Mouse (Mus musculus) liver, postnatal 0 days (tissue): Measurements from ENCODE around the gene Eya2. TPM values are rescaled to one million over a fixed set of nuclear protein-coding genes. Genes with fewer than 3 reads are reported as not detected.

Experiments used
- ATAC-seq: fragments of 200-750 bp; cut with Nextera tagmentation; 2 replicates; pipeline ENCODE4 v1.8.0; 2017; ENCODE audit warnings: mild to moderate bottlenecking, moderate library complexity
- DNase-seq: peaks from one replicate; pipeline ENCODE4 v3.0.0-alpha.2; 2016
- H3K27ac ChIP-seq: fragments of 300-500 bp; sonication (generic); 2 replicates; pipeline ENCODE4 v1.5.1; 2014; ENCODE audit warnings: antibody characterized with exemption, moderate library complexity, mild to moderate bottlenecking, low read depth
- H3K27me3 ChIP-seq: fragments of 300-500 bp; sonication (generic); 2 replicates; pipeline ENCODE4 v1.6.1; 2014; ENCODE audit warnings: low read length, control low read depth, mixed read lengths; ENCODE audit not compliant: insufficient read depth
- H3K36me3 ChIP-seq: fragments of 300-500 bp; sonication (generic); replicated peaks from 2 replicates; pipeline ENCODE4 v1.6.1; 2014; ENCODE audit warnings: mild to moderate bottlenecking, control low read depth, low read length, moderate library complexity, mixed read lengths; ENCODE audit not compliant: insufficient read depth
- H3K4me1 ChIP-seq: fragments of 300-500 bp; sonication (generic); 2 replicates; pipeline ENCODE4 v1.6.1; 2014; ENCODE audit warnings: antibody characterized with exemption, mild to moderate bottlenecking, control low read depth; ENCODE audit not compliant: insufficient read depth
- H3K4me2 ChIP-seq: fragments of 300-500 bp; sonication (generic); 2 replicates; pipeline ENCODE4 v1.6.1; 2014; ENCODE audit warnings: low read depth, mild to moderate bottlenecking, low read length, moderate library complexity, mixed read lengths
- H3K4me3 ChIP-seq: fragments of 300-500 bp; sonication (generic); 2 replicates; pipeline ENCODE4 v1.5.1; 2014; ENCODE audit warnings: low read depth, low read length
- H3K9ac ChIP-seq: fragments of 300-500 bp; sonication (generic); replicated peaks from 2 replicates; pipeline ENCODE4 v1.6.1; 2014; ENCODE audit warnings: mild to moderate bottlenecking, moderate library complexity
- H3K9me3 ChIP-seq: fragments of 300-500 bp; sonication (generic); 2 replicates; pipeline ENCODE4 v1.6.1; 2016; ENCODE audit warnings: mild to moderate bottlenecking, control low read depth, low read length, mixed read lengths
- CTCF ChIP-seq: sonication (generic); IDR thresholded peaks from 2 replicates; pipeline ENCODE4 v1.5.1; 2016; ENCODE audit warnings: antibody characterized with exemption, low read depth
- EP300 ChIP-seq: IDR thresholded peaks from 2 replicates; pipeline ENCODE4 v1.6.1; 2016; ENCODE audit warnings: antibody characterized with exemption, low read depth, mild to moderate bottlenecking
- WGBS: fragments of 180-500 bp; shearing (Covaris S2); extraction: QIAGEN DNeasy Blood & Tissue Kit; methylation state at CpG from one replicate; pipeline ENCODE4 v1.1.7; 2014; ENCODE audit not compliant: insufficient replicate concordance; 5-methylcytosine and 5-hydroxymethylcytosine counted together
- polyA plus RNA-seq: library from polyadenylated mRNA; unstranded; fragments of >200 nt; fragmentation: Nextera tagmentation; extraction: Ambion mirVana; gene quantifications from 2 replicates; pipeline ENCODE4 v1.2.1, GENCODE M21; 2015

Eya2 gene
- polyA plus RNA-seq, 1 experiment from 2014 or later, result 0.20 TPM

DNA sequence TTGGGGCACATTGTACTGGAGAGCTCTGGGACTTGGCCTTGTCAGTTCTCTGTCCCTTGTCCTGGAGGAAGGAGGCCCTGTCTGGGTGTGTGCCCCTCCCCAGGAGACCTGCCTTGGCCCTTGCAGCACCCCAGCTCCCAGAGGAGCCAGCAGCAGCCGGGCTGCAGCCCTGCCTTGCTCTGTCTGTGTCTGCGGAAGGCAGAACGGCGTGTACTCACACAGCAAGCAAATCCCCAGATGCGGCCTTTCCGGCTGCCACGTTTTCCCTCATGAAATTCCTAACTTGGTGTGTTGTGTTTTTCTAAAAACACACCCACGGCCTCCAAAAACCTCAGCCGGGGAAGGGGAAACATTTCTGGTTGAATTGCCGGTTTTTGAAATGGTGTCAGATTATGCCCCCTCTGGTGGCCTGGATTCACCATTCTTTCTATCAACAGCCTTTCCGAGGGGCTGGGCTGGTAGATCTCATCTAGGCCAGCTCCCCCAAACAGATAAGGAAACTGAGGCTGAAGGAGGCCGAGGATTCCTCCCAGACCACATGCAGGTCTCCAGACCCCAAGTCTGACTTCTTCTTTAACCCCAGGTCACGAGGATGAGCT lies 19.0 kb downstream of the Eya2 start:
- DNase-seq (no peak), ATAC-seq (no peak)
- no peaks in the 10 kb centered on the region for H3K36me3 ChIP-seq
- 69% methylated on average over 13 of the region's 13 CpGs for WGBS
- no peaks in the 10 kb centered on the region for H3K4me1 ChIP-seq
- no peak for TF ChIP-seq CTCF
- TF ChIP-seq EP300, result no peak
- H3K27me3 ChIP-seq, result no peaks in the 10 kb centered on the region
- H3K27ac ChIP-seq, result no peak overlapping the region
- H3K9me3 ChIP-seq, result no peaks in the 10 kb centered on the region
- H3K4me3 ChIP-seq, result no peak overlapping the region
- no peak overlapping the region for H3K9ac ChIP-seq
- no peak overlapping the region for H3K4me2 ChIP-seq

DNA sequence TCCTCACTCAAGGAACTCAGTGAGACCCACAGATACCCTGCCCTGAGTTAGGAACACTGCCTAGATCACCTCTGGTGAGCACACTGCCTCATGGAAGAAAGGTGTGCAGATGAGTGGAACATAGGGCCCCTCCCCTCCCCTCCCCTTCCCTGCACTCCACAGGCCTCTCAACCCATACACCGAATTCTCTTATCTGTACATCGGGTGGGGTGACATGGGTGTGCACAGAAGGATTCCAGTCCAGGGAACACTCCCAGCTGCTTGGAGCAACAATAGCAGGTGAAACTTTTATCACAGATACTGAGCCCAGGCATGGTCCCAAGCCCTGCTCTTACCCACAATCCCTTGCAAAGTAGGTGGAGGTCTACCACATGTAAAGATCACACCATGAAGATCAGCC lies 26.7 kb downstream of the Eya2 start:
- H3K36me3 ChIP-seq, result no peaks in the 10 kb centered on the region
- DNase-seq (no peak), ATAC-seq (no peak)
- H3K4me3 ChIP-seq, result no peak overlapping the region
- WGBS, result 61% methylated on average over 2 of the region's 2 CpGs
- TF ChIP-seq CTCF, result no peak
- TF ChIP-seq EP300, result no peak
- no peak overlapping the region for H3K9ac ChIP-seq
- no peak overlapping the region for H3K4me2 ChIP-seq
- H3K27me3 ChIP-seq, result no peaks in the 10 kb centered on the region
- H3K4me1 ChIP-seq, result no peaks in the 10 kb centered on the region
- no peaks in the 10 kb centered on the region for H3K9me3 ChIP-seq
- H3K27ac ChIP-seq, result no peak overlapping the region

DNA sequence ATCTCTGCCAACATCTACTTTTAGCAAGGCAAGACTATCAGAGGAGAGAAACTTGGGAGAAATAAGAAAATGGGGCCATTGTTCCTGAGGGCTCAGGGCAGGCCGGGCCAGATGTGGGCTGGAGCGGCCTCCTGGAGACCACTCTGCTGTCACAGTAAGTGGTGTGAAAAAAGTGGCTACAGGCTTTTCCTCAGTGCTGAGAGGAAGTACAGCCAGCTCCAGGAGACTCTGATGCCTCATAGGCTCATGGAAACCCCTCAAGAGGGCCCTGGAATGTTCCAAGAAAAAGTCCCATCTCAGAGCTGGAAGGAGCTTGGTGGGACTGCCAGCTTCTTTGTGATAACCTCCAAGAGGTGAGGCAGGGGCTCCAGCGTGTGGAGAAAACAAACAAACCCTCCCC lies 27.8 kb downstream of the Eya2 start:
- DNase-seq (no peak), ATAC-seq (no peak)
- Histone ChIP-seq H3K9ac (no peak overlapping the region), H3K27me3 (no peaks in the 10 kb centered on the region), H3K4me3 (no peak overlapping the region), H3K4me2 (no peak overlapping the region), H3K27ac (no peak overlapping the region), H3K9me3 (no peaks in the 10 kb centered on the region), H3K36me3 (no peaks in the 10 kb centered on the region), H3K4me1 (no peaks in the 10 kb centered on the region)
- TF ChIP-seq CTCF, result no peak
- TF ChIP-seq EP300, result no peak
- WGBS, result 61% methylated on average over 3 of the region's 3 CpGs

DNA sequence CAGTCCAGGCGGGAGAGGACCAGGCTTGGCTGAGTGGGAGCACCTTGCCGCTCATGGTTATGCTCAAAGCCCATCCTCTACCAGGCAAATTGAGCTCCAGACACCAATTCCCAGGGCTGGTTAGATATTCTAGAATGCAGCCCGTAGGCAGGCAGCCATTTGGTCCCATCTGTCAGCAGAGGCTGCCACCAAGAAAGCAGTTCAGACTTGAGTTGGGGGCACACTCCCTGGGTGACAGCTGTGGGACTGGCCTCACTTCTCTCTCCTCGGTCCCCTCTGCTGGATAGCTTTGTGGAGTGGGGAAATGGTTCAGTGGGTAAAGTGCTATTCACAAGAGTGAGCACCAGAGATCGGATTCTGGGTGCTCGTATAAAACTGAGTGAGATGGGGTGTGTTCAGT lies 32.0 kb downstream of the Eya2 start:
- no peak overlapping the region for H3K27ac ChIP-seq
- 79% methylated on average over 6 of the region's 6 CpGs for WGBS
- TF ChIP-seq CTCF, result no peak
- TF ChIP-seq EP300, result no peak
- no peak overlapping the region for H3K4me3 ChIP-seq
- ATAC-seq (no peak), DNase-seq (no peak)
- H3K4me2 ChIP-seq, result no peak overlapping the region
- no peaks in the 10 kb centered on the region for H3K36me3 ChIP-seq
- no peaks in the 10 kb centered on the region for H3K27me3 ChIP-seq
- no peaks in the 10 kb centered on the region for H3K4me1 ChIP-seq
- no peaks in the 10 kb centered on the region for H3K9me3 ChIP-seq
- H3K9ac ChIP-seq, result no peak overlapping the region

DNA sequence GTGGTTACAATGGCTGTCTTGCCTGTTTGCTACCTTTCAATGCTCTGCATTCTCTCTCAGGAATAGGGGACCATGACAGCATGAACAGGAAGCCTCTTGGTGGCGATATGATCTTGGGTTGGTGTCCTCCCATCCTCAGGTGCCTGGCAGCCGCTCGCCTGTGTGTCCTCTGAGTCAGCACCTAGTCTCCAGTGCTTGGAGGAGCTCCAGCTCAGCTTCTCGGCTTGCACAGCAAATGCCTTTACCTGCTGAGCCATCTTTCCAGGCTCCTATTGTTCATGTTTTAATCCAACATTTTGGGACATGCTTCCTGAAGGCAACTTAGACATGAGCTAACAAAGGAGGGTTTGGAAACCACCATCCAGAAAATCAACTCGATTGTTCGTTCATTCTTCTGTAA lies 33.1 kb downstream of the Eya2 start:
- H3K4me1 ChIP-seq, result no peaks in the 10 kb centered on the region
- ATAC-seq (no peak), DNase-seq (no peak)
- H3K4me2 ChIP-seq, result no peak overlapping the region
- no peak overlapping the region for H3K4me3 ChIP-seq
- no peak overlapping the region for H3K9ac ChIP-seq
- H3K36me3 ChIP-seq, result no peaks in the 10 kb centered on the region
- TF ChIP-seq EP300 (no peak), CTCF (no peak)
- 52% methylated on average over 6 of the region's 6 CpGs for whole genome bisulfite sequencing
- H3K27ac ChIP-seq, result no peak overlapping the region
- no peaks in the 10 kb centered on the region for H3K9me3 ChIP-seq
- H3K27me3 ChIP-seq, result no peaks in the 10 kb centered on the region

DNA sequence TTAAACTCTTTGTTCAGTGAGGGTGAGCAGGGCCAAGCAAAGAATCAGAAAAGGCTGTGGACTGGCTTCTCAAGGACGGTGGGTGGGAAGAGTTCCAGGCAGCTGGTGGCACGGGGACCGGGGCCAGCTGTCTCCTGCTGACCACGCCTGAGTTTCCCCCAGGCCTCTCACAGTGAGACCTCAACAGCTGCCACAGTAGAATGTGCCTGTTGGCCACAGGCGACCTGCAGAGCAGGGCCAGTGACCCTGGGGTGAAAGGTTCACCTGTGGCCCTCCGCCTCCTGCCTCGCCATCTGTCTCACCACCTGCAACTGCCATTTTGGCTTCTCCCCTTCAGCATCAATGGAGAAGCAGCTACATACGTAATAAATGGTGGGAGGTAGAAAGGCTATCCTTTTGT lies 35.1 kb downstream of the Eya2 start:
- TF ChIP-seq CTCF (no peak), EP300 (no peak)
- no peaks in the 10 kb centered on the region for H3K9me3 ChIP-seq
- H3K4me3 ChIP-seq, result no peak overlapping the region
- no peak overlapping the region for H3K9ac ChIP-seq
- no peaks in the 10 kb centered on the region for H3K4me1 ChIP-seq
- WGBS, result 53% methylated on average over 8 of the region's 8 CpGs
- no peak overlapping the region for H3K4me2 ChIP-seq
- no peak for DNase-seq
- H3K27ac ChIP-seq, result no peak overlapping the region
- no peak for ATAC-seq
- no peaks in the 10 kb centered on the region for H3K36me3 ChIP-seq
- H3K27me3 ChIP-seq, result no peaks in the 10 kb centered on the region
